Mouse (Mus musculus): ENCODE data around the gene Pfn1. TPM values are rescaled to one million over a fixed set of nuclear protein-coding genes. Genes with fewer than 3 reads are reported as not detected.

The Pfn1 gene
- polyA plus RNA-seq, 1 experiment from 2014 or later, result 1,550 TPM

- Histone ChIP-seq H3K27ac (replicated peaks) (no peak overlapping the region), H3K9me3 (ENCODE audit: control insufficient read depth, low read length) (no peaks in the 10 kb centered on the region), H3K4me1 (replicated peaks; ENCODE audit: control insufficient read depth, insufficient read depth) (peaks cover 3% of the 10 kb centered on the region), H3K36me3 (ENCODE audit: control insufficient read depth, insufficient read depth, low read length) (peaks cover 10% of the 10 kb centered on the region), H3K4me3 (ENCODE audit: low read depth, low read length) (no peak overlapping the region), H3K9ac (ENCODE audit: low read length) (no peak overlapping the region), H3K27me3 (ENCODE audit: control insufficient read depth, insufficient read depth, low read length) (no peaks in the 10 kb centered on the region), H3K4me2 (replicated peaks; ENCODE audit: low read depth) (no peak overlapping the region)
- ATAC-seq (ENCODE audit: low FRiP score, low TSS enrichment) (no peak), DNase-seq (ENCODE audit: low spot score) (no peak)
- WGBS, result 89% methylated on average over 6 of the region's 6 CpGs
- TF ChIP-seq EP300 (optimal IDR thresholded peaks at IDR 0.05) (no peak), CTCF (IDR thresholded peaks at IDR 0.05; ENCODE audit: low read depth) (no peak)
These were observed 11.4 kb downstream of the Pfn1 start for GRCm38 (mm10) chr11:70643051-70643450.

- Histone ChIP-seq H3K9ac (ENCODE audit: low read length) (no peak overlapping the region; the same call in 1 of the 2 replicates), H3K27me3 (ENCODE audit: control insufficient read depth, insufficient read depth, low read length) (no peaks in the 10 kb centered on the region), H3K36me3 (ENCODE audit: control insufficient read depth, insufficient read depth, low read length) (peaks cover 10% of the 10 kb centered on the region), H3K4me1 (replicated peaks; ENCODE audit: control insufficient read depth, insufficient read depth) (peaks cover 3% of the 10 kb centered on the region), H3K9me3 (ENCODE audit: control insufficient read depth, low read length) (no peaks in the 10 kb centered on the region), H3K27ac (replicated peaks) (no peak overlapping the region), H3K4me3 (ENCODE audit: low read depth, low read length) (no peak overlapping the region), H3K4me2 (replicated peaks; ENCODE audit: low read depth) (no peak overlapping the region)
- TF ChIP-seq EP300 (optimal IDR thresholded peaks at IDR 0.05) (no peak), CTCF (IDR thresholded peaks at IDR 0.05; ENCODE audit: low read depth) (no peak)
- no peak for DNase-seq (ENCODE audit: low spot score)
- ATAC-seq (ENCODE audit: low FRiP score, low TSS enrichment), result no peak
- WGBS, result 86% methylated on average over 7 of the region's 7 CpGs
These were observed 13.2 kb downstream of the Pfn1 start for GRCm38 (mm10) chr11:70641241-70641640.

GRCm38 (mm10) chr11:70639976-70640375, 14.5 kb downstream of the Pfn1 start:
- Histone ChIP-seq H3K9me3 (ENCODE audit: control insufficient read depth, low read length) (no peaks in the 10 kb centered on the region), H3K9ac (ENCODE audit: low read length) (no peak overlapping the region), H3K4me3 (ENCODE audit: low read depth, low read length) (no peak overlapping the region), H3K4me1 (replicated peaks; ENCODE audit: control insufficient read depth, insufficient read depth) (no peaks in the 10 kb centered on the region), H3K36me3 (ENCODE audit: control insufficient read depth, insufficient read depth, low read length) (peaks cover 7% of the 10 kb centered on the region), H3K4me2 (replicated peaks; ENCODE audit: low read depth) (no peak overlapping the region), H3K27ac (replicated peaks) (no peak overlapping the region), H3K27me3 (ENCODE audit: control insufficient read depth, insufficient read depth, low read length) (no peaks in the 10 kb centered on the region)
- DNase-seq (ENCODE audit: low spot score) (no peak), ATAC-seq (ENCODE audit: low FRiP score, low TSS enrichment) (no peak)
- no peak for TF ChIP-seq CTCF (IDR thresholded peaks at IDR 0.05; ENCODE audit: low read depth)
- WGBS, result 73% methylated on average over 8 of the region's 8 CpGs

GRCm38 (mm10) chr11:70638714-70639278, 15.6 kb downstream of the Pfn1 start, which contains the start of gene Gp1ba:
Gene Gp1ba (plus strand): TSS chr11:70639122.
- ATAC-seq (ENCODE audit: low FRiP score, low TSS enrichment), result no peak
- H3K9ac ChIP-seq (ENCODE audit: low read length), result no peak within 1 kb of the TSS
- no peaks in the 10 kb centered on the region for H3K27me3 ChIP-seq (ENCODE audit: control insufficient read depth, insufficient read depth, low read length)
- WGBS, result 29% methylated on average over 5 of the region's 5 CpGs
- H3K4me2 ChIP-seq (replicated peaks; ENCODE audit: low read depth), result no peak within 1 kb of the TSS
- no peaks in the 10 kb centered on the region for H3K9me3 ChIP-seq (ENCODE audit: control insufficient read depth, low read length)
- H3K27ac ChIP-seq (replicated peaks), result no peak within 1 kb of the TSS
- H3K4me3 ChIP-seq (ENCODE audit: low read depth, low read length), result no peak within 1 kb of the TSS
- peak; percentile 15 for DNase-seq (ENCODE audit: low spot score)
- H3K4me1 ChIP-seq (replicated peaks; ENCODE audit: control insufficient read depth, insufficient read depth), result no peaks in the 10 kb centered on the region
- no peaks in the 10 kb centered on the region for H3K36me3 ChIP-seq (ENCODE audit: control insufficient read depth, insufficient read depth, low read length)
- TF ChIP-seq CTCF (IDR thresholded peaks at IDR 0.05; ENCODE audit: low read depth) (no peak), EP300 (optimal IDR thresholded peaks at IDR 0.05) (no peak)

- ATAC-seq (ENCODE audit: low FRiP score, low TSS enrichment) (no peak), DNase-seq (ENCODE audit: low spot score) (no peak)
- H3K36me3 ChIP-seq (ENCODE audit: control insufficient read depth, insufficient read depth, low read length), result no peaks in the 10 kb centered on the region
- no peak overlapping the region for H3K27ac ChIP-seq (replicated peaks)
- H3K4me1 ChIP-seq (replicated peaks; ENCODE audit: control insufficient read depth, insufficient read depth), result no peaks in the 10 kb centered on the region
- 83% methylated on average over 1 of the region's 1 CpGs for WGBS
- no peak overlapping the region for H3K4me3 ChIP-seq (ENCODE audit: low read depth, low read length)
- no peak for TF ChIP-seq EP300 (optimal IDR thresholded peaks at IDR 0.05)
- TF ChIP-seq CTCF (IDR thresholded peaks at IDR 0.05; ENCODE audit: low read depth), result no peak
- no peak overlapping the region for H3K4me2 ChIP-seq (replicated peaks; ENCODE audit: low read depth)
- no peaks in the 10 kb centered on the region for H3K9me3 ChIP-seq (ENCODE audit: control insufficient read depth, low read length)
- H3K27me3 ChIP-seq (ENCODE audit: control insufficient read depth, insufficient read depth, low read length), result no peaks in the 10 kb centered on the region
- no peak overlapping the region for H3K9ac ChIP-seq (ENCODE audit: low read length)
These were observed 16.2 kb downstream of the Pfn1 start for GRCm38 (mm10) chr11:70638293-70638692.

- WGBS, result 100% methylated on average over 1 of the region's 1 CpGs
- ATAC-seq (ENCODE audit: low FRiP score, low TSS enrichment) (no peak), DNase-seq (ENCODE audit: low spot score) (no peak)
- H3K9ac ChIP-seq (ENCODE audit: low read length), result no peak overlapping the region
- H3K27ac ChIP-seq (replicated peaks), result no peak overlapping the region
- no peak overlapping the region for H3K4me2 ChIP-seq (replicated peaks; ENCODE audit: low read depth)
- no peaks in the 10 kb centered on the region for H3K36me3 ChIP-seq (ENCODE audit: control insufficient read depth, insufficient read depth, low read length)
- H3K4me3 ChIP-seq (ENCODE audit: low read depth, low read length), result no peak overlapping the region
- H3K4me1 ChIP-seq (replicated peaks; ENCODE audit: control insufficient read depth, insufficient read depth), result no peaks in the 10 kb centered on the region
- no peaks in the 10 kb centered on the region for H3K27me3 ChIP-seq (ENCODE audit: control insufficient read depth, insufficient read depth, low read length)
- H3K9me3 ChIP-seq (ENCODE audit: control insufficient read depth, low read length), result no peaks in the 10 kb centered on the region
- TF ChIP-seq EP300 (optimal IDR thresholded peaks at IDR 0.05), result no peak
- no peak for TF ChIP-seq CTCF (IDR thresholded peaks at IDR 0.05; ENCODE audit: low read depth)
These were observed 16.7 kb downstream of the Pfn1 start for GRCm38 (mm10) chr11:70637764-70638163.
